Mouse (Mus musculus) spleen, postnatal 4 days (tissue): Measurements from ENCODE around the gene Serpinf2.

Source experiments
- DNase-seq, 2 experiments: peaks; one replicate each; pipeline ENCODE4 v3.0.0; 2022; ENCODE audit warnings: low spot score in 2 of 2

Serpinf2 gene

DNA sequence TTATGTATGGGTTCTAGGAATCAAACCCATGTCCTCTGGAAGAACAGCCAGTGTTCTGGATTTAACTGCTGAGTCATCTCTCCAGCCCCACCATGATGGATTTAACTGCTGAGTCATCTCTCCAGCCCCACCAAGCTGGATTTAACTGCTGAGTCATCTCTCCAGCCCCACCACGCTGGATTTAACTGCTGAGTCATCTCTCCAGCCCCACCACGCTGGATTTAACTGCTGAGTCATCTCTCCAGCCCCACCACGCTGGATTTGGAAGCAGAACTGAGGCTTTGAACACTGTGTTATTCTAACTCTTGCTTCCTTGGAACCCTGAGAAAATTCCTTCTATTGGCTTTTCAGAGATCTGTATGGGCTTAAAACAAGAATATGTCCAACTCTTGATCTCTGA is 55.9 kb downstream of the Serpinf2 start:
- DNase-seq, result peak; percentile 48 to 56
